Mouse (Mus musculus) heart, postnatal 0 days (tissue): Measurements from ENCODE around the gene Tle6.

Experiments
- CTCF ChIP-seq: IDR thresholded peaks from 2 replicates; pipeline ENCODE4 v1.5.1; 2016; ENCODE audit warnings: antibody characterized with exemption, control low read depth, low read depth
- EP300 ChIP-seq: IDR thresholded peaks from 2 replicates; pipeline ENCODE4 v1.6.1; 2016; ENCODE audit warnings: antibody characterized with exemption, low read depth

GRCm38 (mm10) chr10:81572133-81572671 lies 28.7 kb downstream of the Tle6 start:
- TF ChIP-seq CTCF: no peak
- no peak for TF ChIP-seq EP300
